Mouse (Mus musculus) right cerebral cortex, postnatal 25 days (tissue): Measurements from ENCODE around the gene Lrrc3c.
A peak's percentile ranks its signal among the peaks of the same experiment; 100 is the strongest.
"Not testable (repeated sequence)": the region's sequence is repeated elsewhere in the genome, so short reads cannot be mapped to it uniquely, and the experiment has no call there.

ENCODE experiments used
- DNase-seq: peaks from one replicate; pipeline ENCODE4 v3.0.0; 2022

Lrrc3c gene

GRCm38 (mm10) chr11:98586087-98586891 is 11.8 kb upstream of the Lrrc3c start:
- peak; percentile 29 for DNase-seq

- peak; percentile 98 for DNase-seq
These were observed 11.1 kb upstream of the Lrrc3c start, which contains the start of gene Ormdl3 for GRCm38 (mm10) chr11:98586892-98587563. Gene Ormdl3, minus strand, starts transcription at chr11:98587368.

- DNase-seq = peak; percentile 46
These were observed 10.2 kb upstream of the Lrrc3c start for GRCm38 (mm10) chr11:98587684-98588546.

GRCm38 (mm10) chr11:98588833-98589281 is 9.2 kb upstream of the Lrrc3c start:
- no peak for DNase-seq

- DNase-seq = no peak
These were observed 8.8 kb upstream of the Lrrc3c start for GRCm38 (mm10) chr11:98589306-98589705.

GRCm38 (mm10) chr11:98590548-98591445 is 7.3 kb upstream of the Lrrc3c start:
- no peak for DNase-seq

GRCm38 (mm10) chr11:98595021-98595420 is 3.1 kb upstream of the Lrrc3c start:
- DNase-seq = no peak

- DNase-seq = no peak
These were observed 2.6 kb upstream of the Lrrc3c start for GRCm38 (mm10) chr11:98595473-98595872.

- no peak for DNase-seq
These were observed 2.1 kb upstream of the Lrrc3c start for GRCm38 (mm10) chr11:98595955-98596354.

GRCm38 (mm10) chr11:98597363-98597762 is 728 bp upstream of the Lrrc3c start:
- no peak for DNase-seq

GRCm38 (mm10) chr11:98598851-98599290 is 780 bp downstream of the Lrrc3c start:
- DNase-seq = no peak

GRCm38 (mm10) chr11:98599291-98599690 is 1.2 kb downstream of the Lrrc3c start:
- no peak for DNase-seq

- DNase-seq = no peak
These were observed 4.1 kb downstream of the Lrrc3c start for GRCm38 (mm10) chr11:98602090-98602690.

GRCm38 (mm10) chr11:98603953-98604352 is 5.9 kb downstream of the Lrrc3c start:
- no peak for DNase-seq

- not testable (repeated sequence) for DNase-seq
These were observed 6.8 kb downstream of the Lrrc3c start for GRCm38 (mm10) chr11:98604911-98605310.

- DNase-seq = no peak
These were observed 8.7 kb downstream of the Lrrc3c start for GRCm38 (mm10) chr11:98606763-98607162.

GRCm38 (mm10) chr11:98620791-98621190 is 22.7 kb downstream of the Lrrc3c start:
- DNase-seq = no peak

- DNase-seq = not testable (repeated sequence)
These were observed 25.9 kb downstream of the Lrrc3c start for GRCm38 (mm10) chr11:98623981-98624380.

GRCm38 (mm10) chr11:98624381-98624780 is 26.3 kb downstream of the Lrrc3c start:
- DNase-seq = not testable (repeated sequence)

GRCm38 (mm10) chr11:98625611-98626410 is 27.7 kb downstream of the Lrrc3c start, which contains the start of the genes Gm12355 and Gsdma3:
Gene Gm12355, minus strand, starts transcription at chr11:98625661.
Gene Gsdma3, plus strand, starts transcription at chr11:98626360.
- DNase-seq = no peak
